Mouse (Mus musculus) T-helper 2 cell (primary cell): ENCODE data around the gene Rpl10.

Experiments used
- in situ Hi-C: fragments of 300-600 bp; cut with MboI, MseI; formaldehyde crosslinking; loops from one replicate; pipeline ENCODE4 v1.15.1; 2025; ENCODE audit warnings: high pct_unique_total_duplicates

The Rpl10 gene

DNA sequence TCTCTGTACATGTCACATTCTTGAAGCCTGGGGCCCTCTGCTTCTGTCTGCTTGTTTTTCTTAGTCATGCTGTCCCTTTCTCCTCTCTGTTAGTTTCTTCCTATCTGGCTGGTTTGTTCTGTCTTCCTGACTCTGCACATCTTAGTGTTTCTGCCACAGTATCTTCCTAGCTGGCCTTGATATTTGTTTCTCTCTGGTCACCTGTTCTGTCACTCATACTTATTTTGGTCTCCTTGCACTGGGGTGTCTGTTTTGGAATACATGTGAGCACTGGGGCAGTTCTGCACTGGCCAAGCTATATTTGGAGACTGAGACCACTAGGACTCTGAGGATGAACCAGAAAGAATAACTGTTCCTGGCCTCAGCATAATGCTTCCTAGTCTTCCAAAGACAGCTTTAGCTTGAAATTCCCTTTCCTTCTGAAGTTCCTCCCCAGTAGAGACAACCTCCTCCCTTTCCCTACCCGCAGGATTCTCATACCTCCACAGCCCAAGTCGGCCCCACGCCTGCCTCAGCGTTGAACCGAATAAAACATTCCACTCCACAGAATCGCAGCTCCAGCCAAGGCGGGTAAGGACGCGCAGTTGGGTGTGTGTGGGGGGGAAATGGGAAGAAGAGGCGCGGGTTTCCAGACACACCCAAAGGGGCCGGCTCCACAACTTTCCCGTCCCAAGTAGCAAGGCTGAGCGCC lies 10.6 kb downstream of the Rpl10 start:
- in situ Hi-C loops = no loop called here

DNA sequence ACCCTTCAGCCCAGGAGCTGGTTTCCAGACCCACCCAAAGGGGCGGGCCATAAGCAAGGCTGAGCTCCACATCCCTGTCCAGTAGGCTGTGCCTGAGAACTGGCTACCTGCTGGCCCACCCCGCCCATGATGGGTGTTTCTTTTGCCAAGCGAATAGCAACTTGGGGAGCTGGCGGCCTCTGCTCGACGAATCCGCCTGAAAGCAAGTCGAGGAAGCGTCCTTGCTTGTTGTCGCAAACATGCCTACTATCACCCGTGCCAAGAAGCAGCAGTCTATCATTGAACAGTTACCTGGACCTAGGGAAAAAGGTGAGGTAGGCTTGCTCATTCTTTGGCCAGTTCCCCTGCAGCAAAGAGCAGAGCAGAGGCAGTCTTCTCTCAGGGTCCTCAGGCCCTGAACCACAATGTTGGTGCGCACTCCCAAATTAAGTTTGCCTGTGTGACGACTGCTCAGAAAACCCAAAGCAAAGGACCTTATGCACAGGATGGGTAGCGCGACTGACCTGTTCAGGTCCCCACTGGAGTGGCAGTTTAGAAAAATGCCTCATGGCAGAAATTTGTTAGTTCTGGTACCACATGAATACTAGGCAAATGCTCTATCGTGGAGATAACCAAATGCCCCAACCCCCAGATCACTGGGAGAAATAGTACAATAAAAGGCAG lies 11.3 kb downstream of the Rpl10 start, which contains the start of the genes Taz and Dnase1l1:
TSS of gene Taz (plus strand) at position 181 of the 663 bp plus-strand sequence.
TSS of gene Dnase1l1 (minus strand) at position 606 of the 663 bp plus-strand sequence.
- in situ Hi-C loops = no loop called here

DNA sequence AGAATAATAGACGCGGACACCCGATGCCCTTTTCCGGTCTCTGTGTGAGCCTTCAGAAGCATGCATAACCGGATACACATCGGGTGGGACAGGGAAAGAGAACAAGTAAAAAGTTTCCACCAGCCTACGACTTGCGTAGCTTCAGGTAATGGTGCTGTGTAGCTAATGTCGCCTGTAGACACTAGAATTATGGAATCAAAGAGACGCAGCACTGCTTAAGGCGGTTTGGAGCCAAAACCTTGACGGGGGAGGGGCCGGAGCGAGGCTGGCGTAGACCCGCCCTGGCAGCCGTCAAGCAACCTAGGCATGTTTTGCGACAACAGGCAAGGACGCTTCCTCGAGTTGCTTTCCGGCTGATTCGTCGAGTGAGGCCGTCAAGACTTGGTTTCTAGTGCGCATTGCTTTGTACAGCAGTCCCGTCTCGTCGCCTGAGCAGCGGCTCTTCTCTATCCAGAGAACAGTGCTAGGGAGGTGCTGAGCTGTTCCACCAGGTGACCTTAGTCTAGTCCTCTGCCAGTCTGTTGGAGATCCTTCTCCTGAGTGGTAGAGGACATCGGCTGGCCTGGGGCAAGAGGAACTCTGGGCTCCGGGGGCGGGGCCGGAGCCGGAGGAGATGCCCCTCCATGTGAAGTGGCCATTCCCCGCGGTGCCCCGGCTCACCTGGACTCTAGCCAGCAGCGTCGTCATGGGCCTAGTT lies 11.9 kb downstream of the Rpl10 start:
- in situ Hi-C loops = no loop called here

DNA sequence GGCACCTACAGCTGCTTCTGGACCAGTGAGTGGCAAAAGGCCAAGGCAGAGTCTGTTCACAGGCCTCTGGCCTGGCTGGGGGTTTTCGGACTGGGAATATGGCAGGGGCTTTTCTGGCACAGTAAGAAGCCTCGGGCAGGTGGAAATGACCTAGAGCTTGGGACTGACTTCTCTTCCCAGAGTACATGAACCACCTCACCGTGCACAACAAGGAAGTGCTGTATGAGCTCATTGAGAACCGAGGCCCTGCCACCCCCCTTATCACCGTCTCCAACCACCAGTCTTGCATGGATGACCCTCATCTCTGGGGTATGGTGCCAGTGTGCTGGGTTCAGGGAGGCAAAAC lies 12.5 kb downstream of the Rpl10 start:
- in situ Hi-C loops = no loop called here

DNA sequence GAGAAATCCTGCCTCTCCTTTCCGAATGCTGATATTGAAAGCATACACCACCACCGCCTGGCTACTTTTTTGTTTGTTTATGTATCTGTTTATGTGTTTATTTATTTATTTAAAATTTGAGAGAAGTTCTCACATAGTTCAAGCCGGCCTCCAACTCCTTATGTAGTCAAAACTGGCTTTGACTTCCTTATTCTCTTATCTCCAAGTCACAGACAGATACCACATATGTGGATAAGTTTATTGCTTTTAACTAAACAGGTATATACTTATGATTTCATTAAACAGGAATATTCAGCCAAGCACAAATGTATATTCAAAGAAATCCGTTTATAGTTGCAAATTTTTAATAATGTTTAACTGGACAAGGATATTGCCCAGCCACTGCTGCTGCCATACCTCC lies 22.8 kb downstream of the Rpl10 start:
- in situ Hi-C loops = no loop called here

DNA sequence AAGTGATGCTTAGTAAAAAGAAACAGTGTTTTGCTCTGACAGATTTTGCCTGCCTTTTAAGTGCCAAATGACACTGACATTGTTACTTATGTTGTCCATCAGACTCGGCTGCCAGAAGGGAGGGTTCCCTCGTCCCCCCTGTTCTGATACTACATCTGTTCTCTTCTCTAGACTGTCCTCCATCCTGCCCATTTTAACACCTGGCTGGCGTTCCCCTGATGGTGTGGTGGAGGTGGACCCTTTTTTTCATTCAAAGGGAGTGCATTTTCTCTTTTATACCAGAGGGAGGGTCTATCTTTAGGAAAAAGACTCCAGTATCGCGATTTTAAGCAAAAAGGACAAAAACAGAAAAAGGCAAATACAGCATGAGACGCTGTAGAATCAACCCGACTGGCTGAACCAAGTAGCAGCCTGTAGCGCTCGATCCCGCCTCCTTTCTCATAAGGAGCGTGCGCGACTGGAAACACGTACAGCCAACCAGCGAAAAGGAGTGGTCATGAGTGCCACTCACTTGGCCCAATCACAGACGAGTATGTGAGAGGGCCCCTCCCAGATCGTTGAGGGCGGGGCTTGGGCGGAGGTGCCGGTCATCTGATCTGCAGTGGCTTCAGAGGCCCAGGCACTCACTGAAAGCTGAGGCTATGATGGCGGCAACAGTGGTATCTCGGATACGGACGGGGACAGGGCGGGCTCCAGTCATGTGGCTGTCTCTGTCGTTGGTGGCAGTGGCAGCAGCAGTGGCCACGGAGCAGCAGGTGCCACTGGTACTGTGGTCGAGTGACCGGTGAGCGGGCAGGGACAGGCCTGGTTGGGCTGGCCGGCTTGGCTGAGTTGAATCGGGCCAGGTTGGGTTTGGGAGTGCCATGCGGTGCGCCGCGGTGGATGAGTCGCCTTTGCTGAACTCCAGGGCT lies 26.2 kb downstream of the Rpl10 start, which contains the start of gene Atp6ap1:
TSS of gene Atp6ap1 (plus strand) at position 560 of the 911 bp plus-strand sequence.
- in situ Hi-C loops = no loop called here

DNA sequence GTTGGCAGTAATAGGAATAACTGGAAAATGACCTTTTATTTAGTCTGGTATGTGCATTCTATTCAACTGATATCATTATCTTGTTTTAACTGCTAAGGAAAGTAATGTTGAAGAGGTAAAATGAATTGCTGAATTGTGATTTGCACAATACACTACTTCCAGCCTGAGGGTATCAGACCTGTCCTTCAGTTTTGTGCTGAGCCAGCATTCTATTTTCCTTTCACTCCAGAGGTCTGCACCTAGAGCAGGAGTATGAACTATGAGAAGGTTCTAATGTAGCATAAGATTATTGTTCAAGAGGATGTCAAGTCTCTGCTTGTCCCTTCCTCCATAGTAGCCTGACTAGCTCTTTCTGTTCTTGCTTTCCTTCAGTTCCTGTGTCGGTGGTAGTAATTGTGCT lies 27.7 kb downstream of the Rpl10 start:
- in situ Hi-C loops = no loop called here

DNA sequence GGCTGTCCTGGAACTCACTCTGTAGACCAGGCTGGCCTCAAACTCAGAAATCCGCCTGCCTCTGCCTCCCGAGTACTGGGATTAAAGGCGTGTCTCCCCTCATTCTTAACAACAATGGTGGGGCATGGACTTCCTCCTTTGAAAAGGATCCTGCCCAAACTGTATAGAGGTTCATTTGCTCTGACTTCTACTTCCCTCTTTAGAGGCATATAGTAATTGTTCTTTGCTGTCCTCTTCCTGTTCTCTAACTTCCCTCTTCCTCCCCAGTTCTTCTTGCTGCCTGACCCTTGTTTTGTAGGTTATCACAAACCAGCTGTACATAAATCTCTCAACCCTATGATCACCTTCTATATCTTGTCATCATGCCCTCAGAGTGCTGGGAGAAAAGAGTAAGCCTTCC lies 29.1 kb downstream of the Rpl10 start:
- in situ Hi-C loops = no loop called here

DNA sequence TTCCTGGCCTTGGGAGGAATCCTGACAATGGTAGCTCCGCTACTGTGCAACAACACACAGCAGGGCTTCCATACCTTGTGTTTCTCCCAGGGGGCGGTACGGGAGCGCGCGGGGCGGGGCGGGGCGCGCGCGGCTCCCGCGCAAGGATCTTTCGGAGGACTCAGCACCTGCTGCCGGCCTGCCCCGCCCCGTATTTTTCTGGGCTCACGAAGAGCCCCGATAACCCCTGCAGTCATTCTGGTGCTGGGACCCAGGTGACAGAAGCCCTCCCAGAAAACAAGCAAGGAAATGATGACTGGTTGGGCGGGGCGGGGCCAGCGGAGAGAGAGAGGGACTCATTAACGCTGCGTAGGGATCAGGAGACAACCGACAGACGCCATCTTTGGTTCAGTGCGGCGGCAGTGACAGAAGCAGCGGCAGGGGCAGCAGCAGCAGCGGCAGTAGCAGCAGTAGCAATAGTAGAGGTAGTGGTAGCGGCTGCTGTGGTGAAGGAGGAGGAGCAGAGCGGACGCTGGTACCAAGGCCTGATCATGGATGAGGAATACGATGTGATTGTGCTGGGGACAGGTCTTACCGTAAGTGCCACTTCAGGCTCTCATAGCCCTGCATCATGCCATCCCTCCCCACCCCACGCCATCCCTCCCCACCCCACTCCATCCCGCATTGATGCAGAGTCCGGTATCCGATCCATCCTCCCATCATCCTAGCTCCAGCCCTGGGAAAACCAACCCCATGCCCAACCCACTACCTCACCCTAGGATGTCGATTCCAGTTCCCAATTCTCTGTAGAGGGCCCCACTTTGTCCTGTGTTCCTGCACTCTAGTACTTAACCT lies 34.5 kb downstream of the Rpl10 start, which contains the start of gene Gdi1:
TSS of gene Gdi1 (plus strand) at position 132 of the 834 bp plus-strand sequence.
- in situ Hi-C loops = no loop called here

DNA sequence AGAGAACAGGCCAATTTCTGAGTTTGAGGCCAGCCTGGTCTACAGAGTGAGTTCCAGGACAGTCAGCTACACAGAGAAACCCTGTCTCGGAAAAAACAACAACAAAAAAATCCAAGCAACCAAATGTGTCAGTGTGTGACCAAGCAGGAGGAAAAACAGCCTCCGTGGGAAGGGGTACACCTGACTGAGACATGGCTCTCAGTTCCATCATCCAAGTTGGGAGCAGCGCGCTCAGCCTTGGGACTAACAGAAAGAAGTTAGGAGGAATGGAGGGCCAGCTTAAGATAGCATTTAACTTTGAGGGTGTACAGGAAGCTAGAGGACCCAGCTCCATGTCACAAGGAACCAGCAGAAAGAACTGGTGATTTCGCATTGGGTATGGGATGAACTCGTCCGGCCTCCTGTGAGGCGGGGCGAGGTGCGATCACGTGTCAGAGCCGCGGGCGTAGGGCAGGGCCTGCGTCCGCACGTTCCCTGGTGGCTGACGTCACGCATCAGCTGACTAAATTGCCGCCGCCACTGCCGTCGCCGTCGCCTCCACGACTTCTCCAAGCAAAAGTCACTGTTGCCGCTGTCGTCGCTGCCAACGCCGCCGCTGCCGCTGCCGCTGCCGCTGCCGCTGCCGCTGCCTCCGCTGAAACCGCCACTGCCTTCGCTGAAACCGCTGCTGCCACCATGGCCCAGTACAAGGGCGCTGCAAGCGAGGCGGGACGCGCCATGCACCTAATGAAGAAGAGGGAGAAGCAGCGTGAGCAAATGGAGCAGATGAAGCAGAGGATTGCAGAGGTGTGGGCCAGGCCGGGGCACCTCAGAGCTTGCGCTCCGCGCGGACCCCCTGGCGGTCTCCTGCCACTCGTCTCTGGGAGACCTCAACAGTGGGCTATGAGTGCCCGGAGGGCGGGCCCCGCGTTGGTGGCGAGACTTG lies 42.2 kb downstream of the Rpl10 start, which contains the start of gene Fam50a:
TSS of gene Fam50a (plus strand) at position 494 of the 925 bp plus-strand sequence.
- in situ Hi-C loops = no loop called here
